Mouse (Mus musculus): ENCODE data around the gene Hist1h4m. TPM values are rescaled to one million over a fixed set of nuclear protein-coding genes. Genes with fewer than 3 reads are reported as not detected.
"Not testable (repeated sequence)": the region's sequence is repeated elsewhere in the genome, so short reads cannot be mapped to it uniquely, and the experiment has no call there.

Hist1h4m gene
- total RNA-seq, 2 experiments from 2014 or later, result 229 to 282 TPM

DNA sequence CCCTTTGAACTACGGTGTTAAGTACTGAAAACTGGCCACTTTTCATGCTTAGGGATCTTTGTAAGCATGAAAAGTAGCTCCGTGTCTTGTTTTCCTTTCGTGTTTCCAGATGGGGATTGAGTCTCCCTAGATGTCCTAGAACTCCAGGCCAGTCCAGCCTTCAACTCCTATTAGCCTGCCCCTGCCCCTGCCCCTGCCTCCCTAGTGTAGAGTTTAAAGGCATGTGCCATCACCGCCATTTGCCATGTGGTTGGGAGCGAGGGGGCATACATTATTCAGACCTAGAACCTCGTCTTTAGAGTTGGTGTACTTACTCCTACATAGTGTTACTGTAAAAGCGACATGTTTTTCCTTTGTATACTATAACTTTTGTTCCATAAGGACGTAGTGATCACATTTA, 472 bp upstream of the Hist1h4m start:
- not testable (repeated sequence) for DNase-seq

DNA sequence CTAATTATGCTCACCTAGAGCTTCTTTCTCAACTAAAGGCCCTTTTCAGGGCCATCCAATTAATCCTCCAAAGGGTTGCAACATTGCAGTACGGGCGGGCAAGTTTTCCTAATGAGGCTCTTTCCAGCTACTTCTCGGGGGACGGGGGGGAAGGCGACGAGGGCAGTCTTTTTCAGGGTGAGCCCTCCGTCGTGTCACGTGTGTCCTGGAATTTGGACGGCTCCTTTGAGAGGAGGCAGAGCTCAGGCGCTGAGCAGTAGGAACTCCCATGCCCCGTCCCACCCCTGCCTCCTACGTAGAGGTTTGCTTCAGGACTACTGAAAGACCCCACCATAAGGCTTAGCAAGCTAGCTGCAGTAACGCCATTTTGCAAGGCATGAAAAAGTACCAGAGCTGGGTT, 546 bp downstream of the Hist1h4m start:
- DNase-seq, result not testable (repeated sequence)

- not testable (repeated sequence) for DNase-seq
Measured at GRCm38 (mm10) chr13:21820082-21820890, 8.7 kb downstream of the Hist1h4m start.

DNA sequence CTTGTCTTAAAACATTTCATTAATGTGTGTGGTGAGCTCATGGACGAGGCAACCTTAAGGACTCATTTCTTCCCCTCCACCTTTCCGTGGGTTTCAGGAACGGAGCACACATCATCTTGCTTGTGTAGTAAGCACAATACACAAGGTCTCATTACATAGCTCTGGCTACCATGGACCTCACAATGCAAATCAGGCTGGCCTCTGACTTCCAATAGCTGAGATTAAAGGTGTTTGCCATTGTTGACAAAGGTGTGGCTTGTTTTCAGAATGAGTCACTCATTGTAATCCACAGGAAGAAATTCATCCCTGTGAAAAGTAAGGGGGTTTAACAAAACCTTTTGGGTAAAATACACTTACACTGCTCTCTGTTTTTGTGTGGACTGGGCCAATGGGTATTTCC, 17.0 kb downstream of the Hist1h4m start:
- no peak for DNase-seq

- DNase-seq, result no peak
Measured at GRCm38 (mm10) chr13:21830344-21830743, 18.8 kb downstream of the Hist1h4m start.

DNA sequence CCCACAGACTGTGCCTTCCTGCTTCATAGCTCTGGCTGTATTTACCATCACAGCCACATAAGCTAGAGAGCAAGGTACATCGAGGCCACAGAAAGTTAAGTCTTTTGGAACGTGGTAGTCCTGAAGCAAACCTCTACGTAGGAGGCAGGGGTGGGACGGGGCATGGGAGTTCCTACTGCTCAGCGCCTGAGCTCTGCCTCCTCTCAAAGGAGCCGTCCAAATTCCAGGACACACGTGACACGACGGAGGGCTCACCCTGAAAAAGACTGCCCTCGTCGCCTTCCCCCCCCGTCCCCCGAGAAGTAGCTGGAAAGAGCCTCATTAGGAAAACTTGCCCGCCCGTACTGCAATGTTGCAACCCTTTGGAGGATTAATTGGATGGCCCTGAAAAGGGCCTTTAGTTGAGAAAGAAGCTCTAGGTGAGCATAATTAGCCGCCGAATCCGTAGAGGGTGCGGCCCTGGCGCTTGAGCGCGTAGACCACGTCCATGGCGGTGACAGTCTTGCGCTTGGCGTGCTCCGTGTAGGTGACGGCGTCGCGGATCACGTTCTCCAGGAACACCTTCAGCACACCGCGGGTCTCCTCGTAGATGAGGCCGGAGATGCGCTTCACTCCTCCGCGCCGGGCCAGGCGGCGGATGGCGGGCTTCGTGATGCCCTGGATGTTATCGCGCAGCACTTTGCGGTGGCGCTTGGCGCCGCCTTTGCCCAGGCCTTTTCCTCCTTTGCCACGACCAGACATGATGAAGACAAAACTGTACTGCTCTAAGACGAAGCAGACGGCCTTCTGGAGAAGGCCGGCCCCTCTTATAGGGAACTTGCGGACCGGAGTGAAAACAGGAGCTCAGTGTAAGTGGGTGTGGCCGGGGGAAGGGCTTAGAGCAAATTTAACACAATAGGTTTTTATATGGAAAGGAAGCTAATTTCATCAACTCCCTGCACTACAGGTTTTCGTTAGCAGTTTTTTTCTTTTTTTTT, 20.2 kb downstream of the Hist1h4m start, which contains the start of gene Hist1h4n:
TSS of gene Hist1h4n (minus strand) at position 779 of the 977 bp plus-strand sequence.
- DNase-seq, result peak; percentile 33 to 36

DNA sequence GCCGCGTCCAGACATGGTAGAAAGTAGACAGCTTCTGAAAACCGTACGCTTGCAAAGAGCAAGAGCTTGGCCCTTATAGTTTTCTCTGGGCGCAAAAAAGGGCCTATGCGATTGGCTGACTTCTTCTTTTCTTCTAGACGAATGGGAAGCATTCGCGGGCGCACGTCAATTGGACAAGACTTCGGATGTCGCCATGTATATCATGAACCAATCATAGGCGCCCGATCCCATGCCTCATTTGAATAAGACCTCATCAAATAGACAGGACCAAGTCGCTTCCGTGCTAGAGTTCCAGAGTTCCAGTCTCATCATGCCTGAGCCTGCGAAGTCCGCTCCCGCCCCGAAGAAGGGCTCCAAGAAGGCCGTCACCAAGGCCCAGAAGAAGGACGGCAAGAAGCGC, 21.9 kb downstream of the Hist1h4m start, which contains the start of the genes Hist1h2ap and Hist1h2br:
TSS of gene Hist1h2ap (minus strand) at position 47 of the 400 bp plus-strand sequence.
TSS of gene Hist1h2br (plus strand) at position 283 of the 400 bp plus-strand sequence.
- DNase-seq, result not testable (repeated sequence)

GRCm38 (mm10) chr13:21840508-21840907, 29.0 kb downstream of the Hist1h4m start:
- DNase-seq, result not testable (repeated sequence)

- not testable (repeated sequence) for DNase-seq
Measured at GRCm38 (mm10) chr13:21846356-21846755, 34.8 kb downstream of the Hist1h4m start.

DNA sequence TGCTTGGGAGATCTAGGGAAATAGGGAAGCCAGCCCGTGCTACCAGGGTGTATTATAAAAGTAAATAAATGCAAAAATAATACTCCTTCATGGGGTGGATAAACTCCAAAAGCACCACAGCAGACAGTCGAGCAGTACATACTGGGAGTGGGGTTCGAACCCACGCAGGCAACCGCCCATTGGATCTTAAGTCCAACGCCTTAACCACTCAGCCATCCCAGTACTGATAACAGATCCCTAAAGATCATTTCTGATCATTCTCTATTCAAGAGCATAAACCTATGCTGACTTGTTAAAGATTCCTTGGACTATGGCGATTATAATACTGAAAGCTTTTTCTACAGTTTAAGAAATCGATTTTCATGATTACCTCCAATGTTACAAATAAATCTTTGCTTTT, 36.3 kb downstream of the Hist1h4m start:
- no peak for DNase-seq

DNA sequence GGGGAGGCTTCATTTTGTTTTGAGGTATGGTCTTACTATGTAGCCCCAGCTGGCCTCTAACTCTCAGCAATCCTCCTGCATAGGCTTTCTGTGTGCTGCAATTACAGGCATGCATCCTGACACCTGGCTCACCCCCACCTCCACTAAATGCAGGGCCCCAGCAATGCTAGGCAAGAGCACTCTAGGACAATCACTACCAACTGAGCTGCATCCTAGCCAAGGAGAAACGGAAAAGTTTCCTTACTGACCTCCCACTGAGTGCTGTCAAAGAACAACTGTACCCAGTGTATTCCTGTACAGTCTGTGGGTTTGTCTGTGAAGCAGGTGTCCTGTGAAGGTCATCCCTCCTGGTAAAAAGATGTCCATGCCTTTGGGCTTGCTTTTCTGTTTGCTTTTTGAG, 39.1 kb downstream of the Hist1h4m start:
- DNase-seq, result not testable (repeated sequence)

DNA sequence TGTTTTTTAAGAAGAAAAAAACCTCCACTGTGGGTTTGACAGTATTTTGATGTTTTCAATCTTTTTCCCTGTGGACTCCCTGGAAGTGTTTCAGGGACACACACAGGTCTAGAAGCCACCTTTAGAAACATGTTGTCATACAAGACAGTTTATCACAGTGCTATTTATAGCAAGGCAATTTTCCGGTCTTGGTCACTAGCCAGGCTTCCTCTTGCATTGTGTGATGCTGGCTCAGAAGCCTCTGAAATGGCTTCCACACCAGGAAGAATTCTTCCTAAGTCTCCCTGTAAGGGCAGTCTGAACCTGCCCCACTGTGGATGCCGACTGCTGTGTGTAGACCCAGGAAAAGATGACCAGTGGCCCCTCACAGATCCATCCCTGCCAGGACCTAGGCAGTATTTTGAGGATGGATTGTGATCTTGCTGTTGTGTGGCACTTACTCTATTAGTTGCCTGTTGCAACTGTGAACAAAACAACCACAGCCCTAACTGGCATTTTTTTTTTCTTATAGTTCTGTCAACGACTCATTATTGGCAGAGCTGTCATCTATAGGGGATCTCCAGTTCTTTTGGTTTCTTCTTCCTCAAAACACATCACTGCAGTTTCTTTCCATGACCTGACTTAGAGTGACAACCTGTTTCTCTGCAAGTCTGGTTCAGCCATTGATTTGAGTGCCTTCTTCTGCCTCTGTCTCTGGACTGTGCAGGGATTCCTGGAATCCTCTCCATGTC, 40.8 kb downstream of the Hist1h4m start:
- DNase-seq, result no peak

- DNase-seq, result peak; percentile 85 to 90
Measured at GRCm38 (mm10) chr13:21855146-21855545, 43.6 kb downstream of the Hist1h4m start.

GRCm38 (mm10) chr13:21855698-21856162, 44.2 kb downstream of the Hist1h4m start:
- DNase-seq, result peak; percentile 16 to 52

- DNase-seq, result no peak
Measured at GRCm38 (mm10) chr13:21861608-21862007, 50.1 kb downstream of the Hist1h4m start.

Small RNA genes within 50 kb of the gene (microRNA-seq; reads per million reads assigned to microRNA genes)
- gene Gm19658 (0 reads per million in 2 experiments), gene Gm44346 (0 reads per million in 2 experiments), gene Gm44466 (0 reads per million in 2 experiments)

Other genes starting within 250 kb of the Hist1h4m start
- not detected for gene Olfr1364, start 230.0 kb upstream of the Hist1h4m start, total RNA-seq (2021)
- not detected for gene Olfr1362, start 197.7 kb upstream of the Hist1h4m start, total RNA-seq (2021)
- gene Olfr11, start 169.2 kb upstream of the Hist1h4m start, total RNA-seq (2021), result not detected
- not detected for gene Olfr1361, start 148.4 kb upstream of the Hist1h4m start, total RNA-seq (2021)
- gene Olfr1360, start 134.3 kb upstream of the Hist1h4m start, total RNA-seq (2021), result not detected
- gene Olfr1359, start 113.6 kb upstream of the Hist1h4m start, total RNA-seq (2021), result not detected
- gene Hist1h2bl, start 95.6 kb upstream of the Hist1h4m start, total RNA-seq (2021), result 10 to 100 TPM; 20.4 to 37.0 TPM
- 10 to 100 TPM; 37.8 to 44.6 TPM for gene Hist1h2ai, start 95.3 kb upstream of the Hist1h4m start, total RNA-seq (2021)
- gene Hist1h3h, start 94.1 kb upstream of the Hist1h4m start, total RNA-seq (2021), result 10 to 100 TPM; 57.9 to 69.3 TPM
- gene Hist1h2bm, start 89.7 kb upstream of the Hist1h4m start, total RNA-seq (2021), result 1 to 10 TPM; 4.3 to 6.2 TPM
- 10 to 100 TPM; 15.7 to 17.9 TPM for gene Hist1h4j, start 76.7 kb upstream of the Hist1h4m start, total RNA-seq (2021)
- gene Hist1h4k, start 61.2 kb upstream of the Hist1h4m start, total RNA-seq (2021), result 100 to 1,000 TPM; 266 to 292 TPM
- gene Hist1h2ak, start 57.9 kb upstream of the Hist1h4m start, total RNA-seq (2021), result 10 to 100 TPM; 13.2 to 18.7 TPM
- 10 to 100 TPM in 1 of 2 experiments, 1 to 10 TPM in 1; 5.4 to 10.8 TPM for gene Hist1h2bn, start 57.6 kb upstream of the Hist1h4m start, total RNA-seq (2021)
- gene Hist1h1b, start 31.1 kb upstream of the Hist1h4m start, total RNA-seq (2021), result 1 to 10 TPM; 6.4 to 8.5 TPM
- gene Hist1h3i, start 28.4 kb upstream of the Hist1h4m start, total RNA-seq (2021), result 10 to 100 TPM; 56.6 to 72.6 TPM
- 1 to 10 TPM in 1 of 2 experiments, not detected in 1; 2.6 TPM for gene Hist1h2an, start 24.5 kb upstream of the Hist1h4m start, total RNA-seq (2021)
- gene Hist1h2bp, start 24.3 kb upstream of the Hist1h4m start, total RNA-seq (2021), result 10 to 100 TPM in 1 of 2 experiments, 1 to 10 TPM in 1; 7.8 to 11.4 TPM
- 10 to 100 TPM; 49.4 to 52.0 TPM for gene Hist1h2bq, start 1.5 kb upstream of the Hist1h4m start, total RNA-seq (2021)
- gene Hist1h2ao, start 1.3 kb upstream of the Hist1h4m start, total RNA-seq (2021), result 10 to 100 TPM in 1 of 2 experiments, not detected in 1; 19.5 TPM
- 10 to 100 TPM; 29.3 to 57.3 TPM for gene Hist1h4n, start 20.4 kb downstream of the Hist1h4m start, total RNA-seq (2021)
- 10 to 100 TPM; 34.7 to 45.0 TPM for gene Hist1h2ap, start 21.8 kb downstream of the Hist1h4m start, total RNA-seq (2021)
- 10 to 100 TPM; 49.6 to 51.2 TPM for gene Hist1h2br, start 22.0 kb downstream of the Hist1h4m start, total RNA-seq (2021)
- 1 to 10 TPM; 2.6 to 5.2 TPM for gene Zfp184, start 133.3 kb downstream of the Hist1h4m start, total RNA-seq (2021)
- not detected for gene Pom121l2, start 169.4 kb downstream of the Hist1h4m start, total RNA-seq (2021)
- under 1 TPM; 0.25 to 0.42 TPM for gene Prss16, start 198.0 kb downstream of the Hist1h4m start, total RNA-seq (2021)
- 10 to 100 TPM; 11.4 to 25.4 TPM for gene Hist1h2ah, start 223.8 kb downstream of the Hist1h4m start, total RNA-seq (2021)
- 10 to 100 TPM; 30.5 to 35.2 TPM for gene Hist1h2bk, start 224.1 kb downstream of the Hist1h4m start, total RNA-seq (2021)
- gene Hist1h4i, start 229.6 kb downstream of the Hist1h4m start, total RNA-seq (2021), result 10 to 100 TPM; 72.6 to 72.8 TPM
- 10 to 100 TPM; 13.7 to 21.6 TPM for gene Hist1h2ag, start 231.2 kb downstream of the Hist1h4m start, total RNA-seq (2021)
- 10 to 100 TPM; 12.5 to 16.9 TPM for gene Hist1h2bj, start 231.5 kb downstream of the Hist1h4m start, total RNA-seq (2021)

Data from layer of hippocampus, postnatal 36 days (tissue).